Mouse (Mus musculus): Measurements from ENCODE around the gene Itpr3. TPM values are rescaled to one million over a fixed set of nuclear protein-coding genes. Genes with fewer than 3 reads are reported as not detected.
A peak's percentile ranks its signal among the peaks of the same experiment; 100 is the strongest.

The Itpr3 gene
- polyA plus RNA-seq, 1 experiment from 2014 or later: 2.9 TPM

GRCm38 (mm10) chr17:27128189-27128588 is 71.1 kb downstream of the Itpr3 start:
- H3K4me1 ChIP-seq: peaks cover 48% of the 10 kb centered on the region

GRCm38 (mm10) chr17:27129291-27129690 is 72.2 kb downstream of the Itpr3 start:
- Histone ChIP-seq H3K27me3 (ENCODE audit: insufficient read depth, poor library complexity, severe bottlenecking) (no peaks in the 10 kb centered on the region), H3K27ac (no peak overlapping the region), H3K4me1 (peaks cover 52% of the 10 kb centered on the region), H3K36me3 (peaks cover 19% of the 10 kb centered on the region; the same call in 1 of the 2 replicates), H3K4me3 (no peak overlapping the region), H3K9me3 (no peaks in the 10 kb centered on the region)
- no peak for DNase-seq (ENCODE audit: low spot score)
- 86% methylated on average over 13 of the region's 13 CpGs for WGBS

More at GRCm38 (mm10) chr17:27128189-27128588, 71.1 kb downstream of the Itpr3 start:
- H3K9me3 ChIP-seq: no peaks in the 10 kb centered on the region
- H3K27me3 ChIP-seq (ENCODE audit: insufficient read depth, poor library complexity, severe bottlenecking): no peaks in the 10 kb centered on the region
- H3K27ac ChIP-seq: no peak overlapping the region
- 91% methylated on average over 5 of the region's 5 CpGs for WGBS
- no peak overlapping the region for H3K4me3 ChIP-seq
- DNase-seq (ENCODE audit: low spot score): no peak
- peaks cover 30% of the 10 kb centered on the region for H3K36me3 ChIP-seq

- 79% methylated on average over 7 of the region's 7 CpGs for WGBS
- H3K4me1 ChIP-seq: peaks cover 53% of the 10 kb centered on the region
- no peak for DNase-seq (ENCODE audit: low spot score)
- no peak overlapping the region for H3K4me3 ChIP-seq
- peaks cover 14% of the 10 kb centered on the region; the same call in 1 of the 2 replicates for H3K36me3 ChIP-seq
- H3K27me3 ChIP-seq (ENCODE audit: insufficient read depth, poor library complexity, severe bottlenecking): no peaks in the 10 kb centered on the region
- no peaks in the 10 kb centered on the region for H3K9me3 ChIP-seq
- H3K27ac ChIP-seq: 0 out of 2 replicates have a peak overlapping the region, but pooled peaks have one; percentile 1
These were observed 72.7 kb downstream of the Itpr3 start for GRCm38 (mm10) chr17:27129819-27130218.

GRCm38 (mm10) chr17:27130246-27130645 is 73.1 kb downstream of the Itpr3 start:
- Histone ChIP-seq H3K27ac (no peak overlapping the region), H3K27me3 (ENCODE audit: insufficient read depth, poor library complexity, severe bottlenecking) (no peaks in the 10 kb centered on the region; the same call in 1 of the 2 replicates), H3K4me1 (peaks cover 58% of the 10 kb centered on the region), H3K36me3 (peaks cover 10% of the 10 kb centered on the region; the same call in 1 of the 2 replicates), H3K9me3 (no peaks in the 10 kb centered on the region), H3K4me3 (no peak overlapping the region)
- 56% methylated on average over 9 of the region's 9 CpGs for WGBS
- DNase-seq (ENCODE audit: low spot score): no peak

GRCm38 (mm10) chr17:27131240-27131665 is 74.1 kb downstream of the Itpr3 start:
- peaks cover 58% of the 10 kb centered on the region for H3K4me1 ChIP-seq
- H3K4me3 ChIP-seq: no peak overlapping the region
- H3K36me3 ChIP-seq: peaks cover 6% of the 10 kb centered on the region; the same call in 1 of the 2 replicates
- 85% methylated on average over 10 of the region's 10 CpGs for whole genome bisulfite sequencing
- no peaks in the 10 kb centered on the region for H3K9me3 ChIP-seq
- H3K27me3 ChIP-seq (ENCODE audit: insufficient read depth, poor library complexity, severe bottlenecking): peaks cover 3% of the 10 kb centered on the region; the same call in 1 of the 2 replicates
- DNase-seq (ENCODE audit: low spot score): no peak
- H3K27ac ChIP-seq: no peak overlapping the region

GRCm38 (mm10) chr17:27132238-27132637 is 75.1 kb downstream of the Itpr3 start:
- DNase-seq (ENCODE audit: low spot score): no peak
- Histone ChIP-seq H3K4me3 (no peak overlapping the region), H3K9me3 (no peaks in the 10 kb centered on the region), H3K27me3 (ENCODE audit: insufficient read depth, poor library complexity, severe bottlenecking) (peaks cover 3% of the 10 kb centered on the region; the same call in 1 of the 2 replicates), H3K27ac (no peak overlapping the region), H3K4me1 (peaks cover 53% of the 10 kb centered on the region), H3K36me3 (peaks cover 6% of the 10 kb centered on the region; the same call in 1 of the 2 replicates)
- 90% methylated on average over 10 of the region's 10 CpGs for WGBS

- Histone ChIP-seq H3K4me1 (peaks cover 44% of the 10 kb centered on the region), H3K4me3 (peak within 1 kb of the TSS; percentile 88), H3K36me3 (peaks cover 6% of the 10 kb centered on the region; the same call in 1 of the 2 replicates), H3K27ac (peak within 1 kb of the TSS; percentile 97), H3K27me3 (ENCODE audit: insufficient read depth, poor library complexity, severe bottlenecking) (peaks cover 7% of the 10 kb centered on the region; the same call in 1 of the 2 replicates), H3K9me3 (no peaks in the 10 kb centered on the region)
- WGBS: under 1% methylated on average over 46 of the region's 46 CpGs
- peak; percentile 98 for DNase-seq (ENCODE audit: low spot score)
These were observed 76.5 kb downstream of the Itpr3 start, which contains the start of gene Uqcc2 for GRCm38 (mm10) chr17:27133551-27134141. Uqcc2 (minus strand) TSS chr17:27133916.

- Histone ChIP-seq H3K36me3 (peaks cover 5% of the 10 kb centered on the region; the same call in 1 of the 2 replicates), H3K4me3 (peak overlapping the region; percentile 88), H3K9me3 (no peaks in the 10 kb centered on the region), H3K27me3 (ENCODE audit: insufficient read depth, poor library complexity, severe bottlenecking) (peaks cover 7% of the 10 kb centered on the region; the same call in 1 of the 2 replicates), H3K4me1 (peaks cover 44% of the 10 kb centered on the region), H3K27ac (peak overlapping the region; percentile 97)
- 19% methylated on average over 9 of the region's 9 CpGs for WGBS
- no peak for DNase-seq (ENCODE audit: low spot score)
These were observed 77.1 kb downstream of the Itpr3 start for GRCm38 (mm10) chr17:27134187-27134586.

- WGBS: 19% methylated on average over 3 of the region's 3 CpGs
- DNase-seq (ENCODE audit: low spot score): no peak
- no peak overlapping the region for H3K4me3 ChIP-seq
- H3K36me3 ChIP-seq: no peaks in the 10 kb centered on the region
- H3K9me3 ChIP-seq: no peaks in the 10 kb centered on the region
- peaks cover 7% of the 10 kb centered on the region; the same call in 1 of the 2 replicates for H3K27me3 ChIP-seq (ENCODE audit: insufficient read depth, poor library complexity, severe bottlenecking)
- peaks cover 44% of the 10 kb centered on the region for H3K4me1 ChIP-seq
- no peak overlapping the region for H3K27ac ChIP-seq
These were observed 77.6 kb downstream of the Itpr3 start for GRCm38 (mm10) chr17:27134715-27135114.

- Histone ChIP-seq H3K4me3 (no peak overlapping the region), H3K36me3 (no peaks in the 10 kb centered on the region), H3K27ac (no peak overlapping the region), H3K4me1 (peaks cover 17% of the 10 kb centered on the region), H3K27me3 (ENCODE audit: insufficient read depth, poor library complexity, severe bottlenecking) (peaks cover 23% of the 10 kb centered on the region; the same call in 1 of the 2 replicates), H3K9me3 (no peaks in the 10 kb centered on the region)
- no peak for DNase-seq (ENCODE audit: low spot score)
- 72% methylated on average over 9 of the region's 9 CpGs for WGBS
These were observed 81.3 kb downstream of the Itpr3 start for GRCm38 (mm10) chr17:27138396-27138795.

GRCm38 (mm10) chr17:27139304-27139703 is 82.2 kb downstream of the Itpr3 start:
- WGBS: 65% methylated on average over 7 of the region's 7 CpGs
- H3K27ac ChIP-seq: no peak overlapping the region
- DNase-seq (ENCODE audit: low spot score): no peak

GRCm38 (mm10) chr17:27140262-27140661 is 83.2 kb downstream of the Itpr3 start:
- no peak overlapping the region; the same call in 1 of the 2 replicates for H3K27ac ChIP-seq
- H3K4me1 ChIP-seq: peaks cover 8% of the 10 kb centered on the region
- 56% methylated on average over 9 of the region's 9 CpGs for WGBS
- H3K4me3 ChIP-seq: no peak overlapping the region
- H3K27me3 ChIP-seq (ENCODE audit: insufficient read depth, poor library complexity, severe bottlenecking): peaks cover 32% of the 10 kb centered on the region
- DNase-seq (ENCODE audit: low spot score): no peak
- no peaks in the 10 kb centered on the region for H3K9me3 ChIP-seq
- no peaks in the 10 kb centered on the region for H3K36me3 ChIP-seq

More at GRCm38 (mm10) chr17:27139304-27139703, 82.2 kb downstream of the Itpr3 start:
- peaks cover 14% of the 10 kb centered on the region for H3K4me1 ChIP-seq
- H3K9me3 ChIP-seq: no peaks in the 10 kb centered on the region
- H3K36me3 ChIP-seq: no peaks in the 10 kb centered on the region
- H3K27me3 ChIP-seq (ENCODE audit: insufficient read depth, poor library complexity, severe bottlenecking): peaks cover 28% of the 10 kb centered on the region; the same call in 1 of the 2 replicates
- H3K4me3 ChIP-seq: no peak overlapping the region

GRCm38 (mm10) chr17:27141971-27142450 is 84.9 kb downstream of the Itpr3 start:
- Histone ChIP-seq H3K4me1 (peaks cover 16% of the 10 kb centered on the region), H3K4me3 (no peak overlapping the region), H3K27me3 (ENCODE audit: insufficient read depth, poor library complexity, severe bottlenecking) (peaks cover 33% of the 10 kb centered on the region), H3K36me3 (no peaks in the 10 kb centered on the region), H3K27ac (no peak overlapping the region), H3K9me3 (no peaks in the 10 kb centered on the region)
- DNase-seq (ENCODE audit: low spot score): no peak
- WGBS: 44% methylated on average over 10 of the region's 10 CpGs

All from heart, embryonic 10.5 days (tissue).